Mouse (Mus musculus) CD4-positive, CD25-positive, alpha-beta regulatory T cell, adult 2 months (primary cell): Measurements from ENCODE around the gene Hps3.
"Not testable (repeated sequence)": the region's sequence is repeated elsewhere in the genome, so short reads cannot be mapped to it uniquely, and the experiment has no call there.

Experiments used
- DNase-seq: peaks from one replicate; pipeline ENCODE4 v3.0.0-alpha.2; 2012; ENCODE audit warnings: low read depth, low spot score

The Hps3 gene

DNA sequence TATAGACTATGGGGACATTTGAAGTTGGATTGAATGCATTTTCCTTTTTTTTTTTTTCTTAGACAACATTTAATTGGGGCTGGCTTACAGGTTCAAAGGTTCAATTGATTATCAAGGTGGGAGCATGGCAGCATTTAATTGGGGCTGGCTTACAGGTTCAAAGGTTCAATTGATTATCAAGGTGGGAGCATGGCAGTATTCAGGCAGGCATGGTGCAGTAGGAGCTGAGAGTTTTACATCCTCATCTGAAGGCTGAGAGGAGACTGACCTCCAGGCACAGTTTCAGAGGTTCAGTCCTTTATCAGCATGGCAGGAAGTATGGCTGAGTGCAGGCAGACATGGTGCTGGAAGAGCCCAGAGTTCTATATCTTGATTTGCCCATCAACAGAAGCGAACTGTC lies 85.7 kb downstream of the Hps3 start:
- not testable (repeated sequence) for DNase-seq

GRCm38 (mm10) chr3:19948552-19948951 lies 86.6 kb downstream of the Hps3 start:
- no peak for DNase-seq
